Mouse (Mus musculus) lung, embryonic 14.5 days (tissue): ENCODE measurements around the gene Nectin2. TPM values are rescaled to one million over a fixed set of nuclear protein-coding genes. Genes with fewer than 3 reads are reported as not detected.
"Not testable (repeated sequence)": the region's sequence is repeated elsewhere in the genome, so short reads cannot be mapped to it uniquely, and the experiment has no call there.

ENCODE experiments used
- ATAC-seq: fragments of 200-750 bp; cut with Nextera tagmentation; 2 replicates; pipeline ENCODE4 v1.8.0; 2017; ENCODE audit warnings: mild to moderate bottlenecking, moderate TSS enrichment, moderate library complexity; ENCODE audit not compliant: insufficient read depth
- DNase-seq: peaks from one replicate; pipeline ENCODE4 v3.0.0-alpha.2; 2015
- H3K27ac ChIP-seq: fragments of 300-500 bp; sonication (generic); 2 replicates; pipeline ENCODE4 v1.5.1; 2014; ENCODE audit warnings: low read depth, mild to moderate bottlenecking, moderate library complexity
- H3K27me3 ChIP-seq: fragments of 300-500 bp; sonication (generic); 2 replicates; pipeline ENCODE4 v1.6.1; 2014; ENCODE audit warnings: low read length, control low read depth; ENCODE audit not compliant: insufficient read depth
- H3K36me3 ChIP-seq: fragments of 300-500 bp; sonication (generic); 2 replicates; pipeline ENCODE4 v1.6.1; 2014; ENCODE audit warnings: control low read depth; ENCODE audit not compliant: insufficient read depth
- H3K4me1 ChIP-seq: fragments of 300-500 bp; sonication (generic); 2 replicates; pipeline ENCODE4 v1.6.1; 2014; ENCODE audit warnings: antibody characterized with exemption, control low read depth; ENCODE audit not compliant: insufficient read depth
- H3K4me2 ChIP-seq: fragments of 300-500 bp; sonication (generic); 2 replicates; pipeline ENCODE4 v1.6.1; 2014; ENCODE audit warnings: mild to moderate bottlenecking
- H3K4me3 ChIP-seq: fragments of 300-500 bp; sonication (generic); 2 replicates; pipeline ENCODE4 v1.5.1; 2014; ENCODE audit warnings: low read depth, low read length
- H3K9ac ChIP-seq: fragments of 300-500 bp; sonication (generic); 2 replicates; pipeline ENCODE4 v1.6.1; 2014
- H3K9me3 ChIP-seq: fragments of 300-500 bp; sonication (generic); 2 replicates; pipeline ENCODE4 v1.6.1; 2016; ENCODE audit warnings: low read depth, low read length, control low read depth
- CTCF ChIP-seq: IDR thresholded peaks from 2 replicates; pipeline ENCODE4 v1.5.1; 2016; ENCODE audit warnings: antibody characterized with exemption, low read depth
- WGBS: fragments of 180-500 bp; shearing (Covaris S2); extraction: QIAGEN DNeasy Blood & Tissue Kit; methylation state at CpG from one replicate; pipeline ENCODE4 v1.1.7; 2014; 5-methylcytosine and 5-hydroxymethylcytosine counted together
- polyA plus RNA-seq: library from polyadenylated mRNA; unstranded; fragments of >200 nt; fragmentation: Nextera tagmentation; extraction: Ambion mirVana; gene quantifications from 2 replicates; pipeline ENCODE4 v1.2.1, GENCODE M21; 2014

Nectin2 gene
- 120 and 125 TPM in 2 replicates for polyA plus RNA-seq

DNA sequence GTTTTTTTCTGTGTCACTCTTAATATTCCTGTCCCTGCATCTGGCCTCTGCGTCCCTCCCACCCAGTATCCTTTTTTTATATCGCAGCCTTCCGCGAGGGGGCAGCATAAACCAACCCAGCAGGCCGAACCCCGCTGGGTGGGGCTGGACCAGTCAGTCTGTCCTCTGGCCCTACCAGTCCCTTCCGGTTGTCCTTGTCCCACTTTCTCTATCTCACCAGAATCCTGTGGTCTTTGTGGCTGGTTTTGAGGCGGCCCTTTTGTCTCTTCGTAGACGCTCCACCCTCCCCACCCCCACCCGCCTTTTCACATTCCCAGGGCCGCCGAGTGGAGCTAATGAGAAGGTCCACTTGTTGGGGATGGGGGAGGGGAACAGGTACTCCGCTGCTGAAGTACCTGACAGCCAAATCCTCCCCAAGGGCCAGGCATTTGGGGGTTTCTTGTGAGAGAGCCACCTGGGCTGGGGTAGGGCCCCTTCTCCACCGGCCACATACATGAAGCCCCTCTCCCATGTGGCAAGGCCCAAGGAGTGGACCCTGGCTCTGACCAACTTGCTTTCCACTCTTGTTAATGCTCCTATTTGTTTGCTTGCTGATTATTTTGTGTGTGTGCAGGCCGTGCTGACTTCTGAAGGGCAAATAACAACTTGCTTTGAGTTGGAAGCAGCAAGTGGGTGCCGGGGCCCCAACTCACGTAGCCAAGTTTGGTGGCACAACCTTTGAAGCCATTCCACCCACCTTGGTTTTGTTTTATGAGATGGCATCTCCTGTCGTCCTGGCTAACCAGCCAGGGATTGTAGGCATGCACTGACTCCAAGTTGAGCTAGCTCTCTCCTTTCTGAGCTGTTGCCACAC, at the start of gene Nectin2:
Gene Nectin2, minus strand, starts transcription at position 267 of the 853 bp plus-strand sequence.
- Histone ChIP-seq H3K4me1 (peaks cover 21% of the 10 kb centered on the region), H3K27me3 (no peaks in the 10 kb centered on the region), H3K9ac (peak within 1 kb of the TSS; percentile 92), H3K4me2 (peak within 1 kb of the TSS; percentile 89), H3K4me3 (peak within 1 kb of the TSS; percentile 91), H3K36me3 (peaks cover 5% of the 10 kb centered on the region; the same call in 1 of the 2 replicates), H3K9me3 (no peaks in the 10 kb centered on the region), H3K27ac (peak within 1 kb of the TSS; percentile 96)
- peak; percentile 94 for DNase-seq
- ATAC-seq, result peak; percentile 67
- 14% methylated on average over 19 of the region's 19 CpGs for WGBS
- TF ChIP-seq CTCF, result peak; percentile 87

DNA sequence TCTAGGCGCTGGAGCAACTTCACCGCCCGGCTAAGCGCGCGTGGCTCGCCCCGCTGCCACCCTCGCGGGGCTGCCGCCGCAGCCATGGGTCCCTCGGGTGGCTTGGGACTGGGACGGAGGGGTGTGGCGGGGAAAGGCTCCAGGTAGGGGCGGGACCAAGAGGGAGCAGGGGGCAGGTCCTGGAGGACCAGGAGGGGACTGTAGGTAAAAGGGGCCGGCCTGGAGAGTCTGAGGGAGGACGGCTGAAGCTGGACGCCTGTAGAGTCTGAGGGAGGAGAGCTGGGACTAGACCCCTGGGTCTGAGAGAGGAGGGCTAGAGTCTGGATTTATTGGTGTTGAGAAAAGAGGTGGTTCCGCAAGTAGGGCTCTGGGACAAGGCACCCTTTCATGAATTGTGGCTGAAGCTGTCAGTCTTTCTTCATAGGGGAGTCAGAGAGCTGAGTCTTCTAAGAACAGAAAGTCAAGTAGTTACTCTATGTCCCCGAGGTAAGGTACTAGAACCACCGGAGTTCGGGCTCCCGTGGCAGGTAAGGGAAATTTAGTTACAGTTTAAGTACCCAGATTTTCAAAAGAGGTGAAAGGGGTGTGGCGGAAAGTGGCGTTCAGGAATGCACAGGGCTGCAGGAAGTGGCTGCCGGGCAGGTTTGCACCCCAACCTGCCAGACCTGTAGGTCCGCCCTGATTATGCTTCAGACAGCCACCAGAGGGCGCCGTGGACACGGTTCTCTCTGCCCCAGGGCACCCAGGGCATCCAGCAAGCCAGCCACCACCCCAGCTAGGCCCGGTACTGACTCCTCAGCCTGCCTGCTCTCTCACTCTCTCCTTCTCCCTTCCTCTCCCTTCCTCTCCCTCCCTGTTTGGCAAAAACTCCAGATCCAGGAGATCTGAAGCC, 46.7 kb upstream of the Nectin2 start, which contains the start of gene Cblc:
Gene Cblc, minus strand, starts transcription at position 113 of the 892 bp plus-strand sequence.
- DNase-seq (peak; percentile 84), ATAC-seq (peak; percentile 92)
- Histone ChIP-seq H3K4me3 (peak within 1 kb of the TSS; percentile 38), H3K4me1 (no peaks in the 10 kb centered on the region), H3K27me3 (peaks cover 18% of the 10 kb centered on the region), H3K9me3 (no peaks in the 10 kb centered on the region), H3K4me2 (peak within 1 kb of the TSS; percentile 57), H3K9ac (peak within 1 kb of the TSS; percentile 47), H3K27ac (peak within 1 kb of the TSS; percentile 78), H3K36me3 (no peaks in the 10 kb centered on the region)
- 4% methylated on average over 32 of the region's 32 CpGs for WGBS
- TF ChIP-seq CTCF, result peak; percentile 89

DNA sequence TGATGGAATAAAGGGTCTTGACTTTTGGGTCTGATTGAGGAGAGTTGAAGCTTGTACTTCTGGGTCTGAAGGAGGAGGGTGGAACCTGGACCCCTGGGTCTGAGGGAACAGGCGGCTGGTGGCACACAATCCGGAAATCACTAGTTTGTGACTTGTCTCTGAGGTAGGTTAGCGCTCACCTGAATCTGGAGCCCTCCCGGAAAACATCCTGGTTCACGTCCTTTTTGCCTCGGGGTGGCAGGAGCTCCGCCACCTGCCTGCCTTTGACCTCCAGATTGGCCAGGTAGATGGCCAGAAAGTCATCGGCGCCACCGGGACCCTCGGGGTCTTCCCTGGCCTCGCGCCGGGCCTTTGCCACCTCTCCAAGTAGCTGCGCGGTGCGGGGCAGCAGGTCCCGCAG, 46.0 kb upstream of the Nectin2 start:
- Histone ChIP-seq H3K9ac (peak overlapping the region; percentile 47), H3K4me2 (peak overlapping the region; percentile 57), H3K27ac (no peak overlapping the region), H3K4me3 (peak overlapping the region; percentile 38), H3K27me3 (peaks cover 18% of the 10 kb centered on the region), H3K9me3 (no peaks in the 10 kb centered on the region), H3K4me1 (no peaks in the 10 kb centered on the region), H3K36me3 (no peaks in the 10 kb centered on the region)
- ATAC-seq (no peak), DNase-seq (no peak)
- TF ChIP-seq CTCF, result no peak
- WGBS, result 8% methylated on average over 18 of the region's 18 CpGs

DNA sequence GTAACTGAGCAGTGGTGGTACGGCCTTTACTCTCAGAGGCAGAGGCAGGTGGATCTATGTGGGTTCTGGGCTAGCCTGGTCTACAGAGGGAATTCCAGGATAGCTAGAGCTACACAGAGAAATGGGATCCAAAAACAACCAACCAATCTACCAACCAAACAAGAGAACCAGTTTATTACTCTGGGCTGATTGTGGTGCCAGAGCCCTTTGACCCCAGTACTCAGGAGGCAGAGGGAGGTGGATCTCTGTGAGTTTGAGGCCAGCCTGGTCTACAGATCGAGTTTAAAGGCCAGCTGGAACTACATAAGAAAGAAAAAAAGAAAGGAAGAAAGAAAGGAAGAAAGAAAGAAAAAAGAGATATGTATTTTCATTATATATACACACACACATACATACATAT, 45.0 kb upstream of the Nectin2 start:
- ATAC-seq, result no peak

DNA sequence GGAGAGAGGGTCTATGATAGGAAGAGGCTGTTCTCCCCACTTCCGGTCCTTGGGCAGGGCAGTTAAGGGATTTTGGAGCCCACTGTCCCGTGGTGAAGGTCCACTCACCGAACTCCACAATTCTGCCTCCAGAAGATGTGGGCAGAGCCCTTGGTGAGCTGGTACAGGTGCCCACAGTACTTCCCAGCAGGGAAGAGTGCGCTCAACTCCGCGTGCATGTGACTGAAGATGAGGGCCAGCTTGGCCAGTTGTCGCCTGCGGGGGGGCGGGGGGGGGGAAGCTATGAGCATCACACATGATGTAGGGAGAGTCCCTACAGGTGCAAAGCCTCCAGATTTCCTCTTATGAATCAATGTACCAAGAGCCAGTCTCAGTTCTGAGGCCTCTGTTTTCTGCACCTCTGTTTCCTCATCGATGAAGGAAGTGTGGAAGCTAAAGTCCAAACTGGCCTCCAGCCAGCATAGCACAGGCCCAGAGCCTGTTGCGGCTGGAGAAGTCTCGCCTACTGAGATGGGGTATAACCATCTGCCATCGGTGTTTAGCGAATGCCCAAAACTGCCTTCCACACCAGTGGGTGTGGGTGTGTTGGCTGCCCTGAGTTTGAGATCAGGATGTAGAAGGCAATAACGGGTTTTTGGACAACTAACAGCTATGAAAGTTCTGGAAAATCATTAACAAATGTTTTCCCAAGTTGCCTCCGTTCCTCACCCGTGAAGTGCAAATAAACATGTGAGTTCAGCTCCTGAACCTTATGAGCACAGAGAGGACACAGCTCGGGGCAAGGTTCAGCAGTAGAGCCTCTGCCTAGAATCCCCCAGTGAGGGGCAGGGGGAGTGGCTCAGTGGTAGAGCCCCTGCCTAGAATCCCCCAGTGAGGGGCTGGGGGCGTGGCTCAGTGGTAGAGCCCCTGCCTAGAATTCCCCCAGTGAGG, 42.7 kb upstream of the Nectin2 start:
- no peaks in the 10 kb centered on the region for H3K4me1 ChIP-seq
- no peak overlapping the region for H3K4me3 ChIP-seq
- ATAC-seq, result no peak
- WGBS, result 73% methylated on average over 19 of the region's 19 CpGs
- TF ChIP-seq CTCF, result no peak
- H3K36me3 ChIP-seq, result no peaks in the 10 kb centered on the region
- H3K9ac ChIP-seq, result no peak overlapping the region
- no peak overlapping the region for H3K4me2 ChIP-seq
- H3K27ac ChIP-seq, result no peak overlapping the region
- no peaks in the 10 kb centered on the region for H3K9me3 ChIP-seq
- peaks cover 18% of the 10 kb centered on the region for H3K27me3 ChIP-seq
- DNase-seq, result no peak

More for the DNA sequence above, 45.0 kb upstream of the Nectin2 start:
- H3K4me2 ChIP-seq, result no peak overlapping the region
- no peaks in the 10 kb centered on the region for H3K9me3 ChIP-seq
- DNase-seq, result no peak
- no peaks in the 10 kb centered on the region for H3K4me1 ChIP-seq
- no peak for TF ChIP-seq CTCF
- no peak overlapping the region for H3K27ac ChIP-seq
- no peak overlapping the region for H3K4me3 ChIP-seq
- H3K27me3 ChIP-seq, result peaks cover 18% of the 10 kb centered on the region
- H3K9ac ChIP-seq, result no peak overlapping the region
- H3K36me3 ChIP-seq, result no peaks in the 10 kb centered on the region
- 64% methylated on average over 2 of the region's 2 CpGs for WGBS

DNA sequence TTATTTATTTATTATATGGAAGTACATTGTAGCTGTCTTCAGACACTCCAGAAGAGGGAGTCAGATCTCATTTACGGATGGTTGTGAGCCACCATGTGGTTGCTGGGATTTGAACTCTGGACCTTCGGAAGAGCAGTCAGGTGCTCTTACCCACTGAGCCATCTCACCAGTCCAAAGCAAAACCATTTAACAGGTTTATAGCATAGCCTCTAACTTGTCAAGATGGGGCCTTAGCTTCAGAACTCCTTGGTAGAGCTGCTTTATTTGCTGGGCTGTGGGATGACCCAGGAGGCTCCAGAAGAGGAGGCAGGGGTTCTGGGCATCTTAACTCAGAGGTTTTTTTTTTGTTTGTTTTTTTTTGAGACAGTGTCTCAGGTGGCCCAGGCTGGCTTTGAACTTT, 41.2 kb upstream of the Nectin2 start:
- H3K27ac ChIP-seq, H3K9ac ChIP-seq, H3K36me3 ChIP-seq, DNase-seq, H3K27me3 ChIP-seq, H3K4me3 ChIP-seq, H3K4me1 ChIP-seq, H3K4me2 ChIP-seq, ATAC-seq, H3K9me3 ChIP-seq: not testable (repeated sequence)
- WGBS, result 89% methylated on average over 2 of the region's 2 CpGs
